Mouse (Mus musculus): ENCODE data around the gene Hmga1b.
"Not testable (repeated sequence)": the region's sequence is repeated elsewhere in the genome, so short reads cannot be mapped to it uniquely, and the experiment has no call there.

The Hmga1b gene

DNA sequence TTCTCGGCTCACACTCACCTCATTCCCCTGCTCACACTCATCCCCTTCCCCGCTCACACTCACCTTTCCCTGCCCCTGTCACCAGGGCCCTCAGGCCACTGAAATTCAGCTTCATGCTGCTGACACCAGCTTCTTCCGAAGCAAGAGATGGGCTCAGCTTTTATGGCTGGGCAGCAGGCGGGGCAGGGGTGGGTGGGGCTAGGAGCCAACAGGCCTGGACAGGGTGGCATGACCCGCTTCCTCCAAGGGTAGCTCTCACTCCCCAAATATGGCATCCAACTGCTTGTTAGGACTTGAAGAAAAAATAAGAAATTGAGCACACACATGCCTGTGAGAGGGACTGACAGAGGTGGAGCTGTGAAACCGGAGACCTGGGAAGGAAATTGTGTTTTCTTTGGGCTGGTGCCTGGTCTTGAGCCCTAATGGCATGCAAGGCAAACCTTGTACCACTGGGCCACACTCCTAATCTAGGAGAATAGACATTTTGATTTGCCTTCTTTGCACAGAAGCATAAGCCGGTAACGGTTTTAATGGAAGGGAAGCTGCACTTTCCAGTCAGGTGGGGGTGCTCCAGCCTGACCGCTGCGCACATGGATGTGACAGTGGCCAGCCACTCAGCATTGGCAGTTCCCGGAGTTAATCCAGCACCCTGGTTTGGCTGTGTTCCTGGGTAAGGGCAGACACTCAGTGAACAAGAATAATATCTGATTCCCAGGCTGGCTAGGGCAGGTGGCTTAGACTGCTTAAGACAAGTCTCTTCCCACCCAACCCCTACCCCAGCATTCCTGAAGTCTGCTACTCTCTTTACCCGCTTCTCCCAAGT is 30.5 kb upstream of the Hmga1b start, which contains the start of gene Cbr2:
Cbr2 (minus strand) TSS at position 257 of the 823 bp plus-strand sequence.
- no peak for DNase-seq (ENCODE audit: low read depth, low spot score)

- no peak for DNase-seq (ENCODE audit: low read depth, low spot score)
These were observed 29.1 kb upstream of the Hmga1b start for GRCm38 (mm10) chr11:120733521-120733920.

- DNase-seq (ENCODE audit: low read depth, low spot score), result no peak
These were observed 26.2 kb upstream of the Hmga1b start for GRCm38 (mm10) chr11:120736424-120736823.

GRCm38 (mm10) chr11:120740981-120741380 is 21.6 kb upstream of the Hmga1b start:
- no peak for DNase-seq (ENCODE audit: low read depth, low spot score)

DNA sequence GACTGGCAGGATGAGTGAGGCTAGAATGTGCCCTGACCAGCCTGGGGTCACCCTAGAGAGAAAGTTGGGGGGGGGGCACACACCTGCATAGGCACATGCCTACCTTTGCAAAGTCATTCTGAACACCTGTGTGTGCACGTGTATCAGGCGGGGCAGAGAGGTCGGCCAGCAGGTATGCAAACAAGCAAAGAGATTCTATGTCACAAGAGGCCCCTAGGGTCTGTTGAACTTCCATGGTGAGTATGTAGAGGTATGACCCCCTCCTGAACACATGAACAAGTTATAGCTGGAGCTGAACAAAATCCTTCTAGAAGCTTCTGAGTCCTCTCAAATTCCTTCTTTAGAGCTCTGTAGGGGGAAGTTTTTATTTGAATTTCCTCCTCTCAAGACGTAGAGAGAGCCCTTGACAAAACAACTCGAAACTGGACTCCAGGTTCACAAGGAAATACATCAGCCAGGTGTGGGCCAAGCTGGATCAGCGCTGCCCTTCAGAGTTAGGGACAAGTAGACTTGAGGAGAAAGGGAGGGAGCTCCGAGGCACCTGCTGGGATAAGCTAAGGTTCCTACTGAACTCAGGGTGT is 18.4 kb upstream of the Hmga1b start:
- no peak for DNase-seq (ENCODE audit: low read depth, low spot score)

- no peak for DNase-seq (ENCODE audit: low read depth, low spot score)
These were observed 14.6 kb upstream of the Hmga1b start for GRCm38 (mm10) chr11:120747974-120748373.

GRCm38 (mm10) chr11:120749430-120749829 is 13.2 kb upstream of the Hmga1b start:
- peak; percentile 77 for DNase-seq (ENCODE audit: low read depth, low spot score)

- DNase-seq (ENCODE audit: low read depth, low spot score), result no peak
These were observed 11.0 kb upstream of the Hmga1b start for GRCm38 (mm10) chr11:120751606-120752005.

DNA sequence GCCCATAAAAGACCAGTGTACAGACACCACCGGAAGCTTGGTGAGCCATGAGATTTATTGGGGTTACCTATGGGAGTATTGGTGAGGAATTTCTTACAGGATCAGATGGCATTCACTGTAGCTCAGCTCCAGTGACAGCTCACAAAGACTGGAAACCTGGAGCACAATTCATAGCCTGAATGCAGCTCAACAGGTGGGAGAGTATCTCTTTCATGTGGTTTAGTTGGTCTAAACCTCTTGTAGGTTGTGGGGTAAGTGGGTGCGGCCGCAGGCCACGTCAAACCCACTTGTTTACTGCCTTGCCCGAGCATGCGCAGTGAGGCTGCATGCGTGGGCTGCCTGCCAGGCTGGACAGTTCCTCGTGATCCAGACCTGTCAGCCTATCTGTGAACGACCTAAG is 2.4 kb upstream of the Hmga1b start:
- DNase-seq (ENCODE audit: low read depth, low spot score), result no peak

- no peak for DNase-seq (ENCODE audit: low read depth, low spot score)
These were observed 553 bp upstream of the Hmga1b start for GRCm38 (mm10) chr11:120761811-120762671.

DNA sequence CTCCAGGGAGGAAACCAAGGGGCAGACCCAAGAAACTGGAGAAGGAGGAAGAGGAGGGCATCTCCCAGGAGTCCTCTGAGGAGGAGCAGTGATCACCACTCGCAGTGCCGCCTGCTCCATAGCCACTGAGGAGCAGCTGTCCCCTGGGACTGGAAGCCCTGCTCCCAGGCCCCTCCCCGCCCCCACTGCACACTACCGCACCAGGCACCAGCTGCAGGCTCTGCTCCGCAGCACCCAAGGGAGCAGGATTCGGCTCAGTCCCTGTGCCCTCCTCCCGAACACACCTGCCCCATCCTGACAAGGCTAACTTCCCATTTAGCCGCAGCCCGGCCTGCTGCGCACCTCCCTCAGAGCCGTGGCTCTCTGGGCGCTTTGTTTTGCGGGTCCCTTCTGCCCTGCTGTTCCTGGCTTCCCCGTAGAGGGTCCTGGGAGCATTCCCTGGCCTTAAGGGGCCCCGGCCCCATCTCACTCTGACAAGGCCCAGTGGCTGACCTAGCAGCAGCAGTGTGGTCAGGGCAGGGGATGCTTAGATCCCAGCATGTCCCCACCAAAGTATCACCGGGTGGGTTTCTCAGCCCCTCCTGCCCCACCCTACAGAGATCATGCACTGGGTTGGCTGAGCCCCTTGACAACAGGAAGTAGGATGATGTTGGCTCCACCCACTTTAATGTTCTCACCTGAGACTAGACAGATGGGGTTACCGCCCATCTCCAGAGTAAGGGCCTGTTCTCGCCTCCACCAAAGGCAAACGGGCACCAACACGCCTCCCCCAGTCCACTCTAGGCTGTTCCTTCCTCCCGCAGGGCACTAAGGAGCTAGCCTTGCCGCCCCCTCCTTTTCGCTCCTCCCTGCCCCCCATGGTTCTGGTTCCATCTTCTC is 766 bp downstream of the Hmga1b start:
- DNase-seq (ENCODE audit: low read depth, low spot score), result not testable (repeated sequence)

GRCm38 (mm10) chr11:120767023-120767422 is 4.4 kb downstream of the Hmga1b start:
- DNase-seq (ENCODE audit: low read depth, low spot score), result not testable (repeated sequence)

DNA sequence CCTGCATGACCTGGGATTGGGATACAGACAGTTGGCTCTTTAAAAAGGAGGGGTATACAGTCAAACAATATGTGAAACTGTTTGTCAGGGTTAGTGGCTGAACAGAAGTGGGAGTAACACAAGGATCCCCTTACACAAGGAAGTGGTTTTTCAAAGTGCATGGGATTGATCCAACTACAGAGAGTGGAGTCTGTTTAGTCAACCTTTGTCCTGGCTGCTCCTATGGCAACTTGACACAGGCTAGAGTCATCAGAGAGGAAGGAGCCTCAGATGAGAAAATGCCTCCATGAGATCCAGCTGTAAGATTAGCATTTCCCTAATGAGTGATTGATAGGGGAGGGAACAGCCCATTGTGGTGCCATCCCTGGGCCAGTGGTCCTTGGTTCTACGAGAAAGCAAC is 5.6 kb downstream of the Hmga1b start:
- no peak for DNase-seq (ENCODE audit: low read depth, low spot score)

DNA sequence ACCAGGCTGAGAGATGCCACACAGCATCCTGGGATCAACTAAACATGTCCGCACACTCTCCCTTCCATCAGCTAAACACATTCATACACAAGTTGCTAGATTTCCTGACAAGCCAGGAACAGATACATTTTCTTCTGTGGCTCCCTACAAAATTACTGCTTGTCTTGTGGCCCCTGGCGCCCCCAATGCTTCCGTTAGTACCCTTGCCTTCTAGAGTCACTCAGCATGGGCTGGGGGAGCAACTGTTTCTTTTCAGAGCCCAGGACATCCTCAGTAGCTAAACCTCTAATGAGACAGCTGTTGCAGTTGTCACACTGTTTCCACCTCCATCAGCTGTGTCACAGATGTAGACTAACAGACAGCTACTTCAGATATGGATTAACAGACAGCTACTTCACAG is 10.2 kb downstream of the Hmga1b start:
- no peak for DNase-seq (ENCODE audit: low read depth, low spot score)

DNA sequence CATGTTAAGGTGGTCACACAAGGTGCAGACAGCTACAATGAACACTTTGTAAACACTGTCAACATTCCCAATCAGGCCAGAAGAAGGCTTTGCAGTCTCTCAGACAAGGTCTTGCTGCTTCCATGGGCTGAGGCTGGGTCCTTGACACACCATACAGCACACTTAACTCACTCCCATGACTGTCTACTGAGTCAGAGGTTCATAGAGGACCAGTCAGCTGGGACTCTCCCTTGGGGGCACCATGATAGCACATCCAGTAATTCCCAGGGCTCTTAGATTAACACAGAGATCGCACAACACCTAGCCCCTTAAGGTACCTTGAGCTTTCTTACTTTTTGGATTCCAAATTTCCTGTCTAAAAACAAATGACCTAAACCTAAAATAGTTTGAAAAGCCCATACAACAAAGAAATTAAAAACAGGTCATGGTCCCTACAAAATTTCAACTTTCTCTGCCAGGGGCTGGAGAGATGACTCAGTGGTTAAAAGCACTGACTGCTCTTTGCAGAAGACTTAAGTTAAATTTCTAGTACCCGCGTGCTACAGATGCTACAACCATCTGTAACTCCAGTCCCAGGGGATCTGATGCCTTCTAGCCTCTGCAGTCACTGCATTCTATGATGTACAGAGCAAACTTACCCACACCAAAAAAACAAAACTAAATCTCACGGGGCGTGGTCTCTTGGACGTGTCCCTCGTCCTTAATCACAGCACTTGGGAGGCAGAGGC is 11.0 kb downstream of the Hmga1b start:
- no peak for DNase-seq (ENCODE audit: low read depth, low spot score)

DNA sequence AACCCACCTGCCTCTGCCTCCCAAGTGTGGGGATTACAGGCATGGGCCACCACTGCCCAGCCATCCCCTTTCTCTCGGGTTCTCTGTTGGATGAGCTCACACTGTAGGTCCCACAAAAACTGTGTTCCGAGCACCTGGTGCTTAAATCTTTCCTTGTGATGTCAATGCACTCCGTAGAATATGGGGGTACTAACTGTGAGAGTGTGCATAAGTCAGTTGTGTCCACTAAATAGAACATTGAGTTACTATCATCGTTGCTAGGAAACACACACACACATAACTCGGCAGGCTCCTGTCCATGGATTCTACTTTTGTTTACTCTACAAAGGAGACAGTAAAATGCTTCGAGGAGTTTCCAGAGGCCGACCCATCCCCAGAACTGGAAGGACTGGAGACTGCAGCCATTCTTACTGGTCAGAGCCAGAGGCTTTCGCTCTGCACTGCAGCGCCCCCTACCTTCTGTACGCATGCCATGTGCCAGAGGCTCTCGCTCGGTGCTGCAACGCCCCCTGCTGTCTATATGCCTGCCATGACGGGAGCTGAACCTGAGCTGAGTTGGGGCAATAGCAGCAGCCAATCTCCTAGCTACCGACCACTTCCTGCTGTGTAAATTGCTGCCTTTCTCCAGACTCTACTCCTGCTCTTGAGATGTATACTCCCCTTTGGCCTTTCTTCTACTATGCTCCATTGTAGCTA is 13.3 kb downstream of the Hmga1b start:
- DNase-seq (ENCODE audit: low read depth, low spot score), result peak; percentile 95

DNA sequence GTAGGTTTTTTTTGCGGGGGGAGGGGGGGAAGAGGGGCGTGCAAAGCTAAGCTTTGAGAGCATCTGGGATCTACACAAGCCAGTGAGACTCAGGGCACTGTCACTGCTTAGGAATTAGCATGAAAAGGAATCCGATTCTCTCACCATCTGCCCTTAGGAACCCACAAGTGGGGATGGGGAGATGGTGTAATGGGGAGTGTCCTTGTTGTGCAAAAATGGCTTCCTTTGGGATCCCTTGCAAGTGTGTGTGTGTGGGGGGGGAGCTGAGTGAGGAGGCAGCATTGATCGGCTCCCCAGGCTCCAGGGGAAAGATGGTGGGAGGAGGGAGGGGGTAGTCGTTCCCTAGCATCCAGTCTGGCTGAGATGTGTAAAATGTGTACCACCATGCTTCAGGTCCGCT is 14.5 kb downstream of the Hmga1b start:
- no peak for DNase-seq (ENCODE audit: low read depth, low spot score)

DNA sequence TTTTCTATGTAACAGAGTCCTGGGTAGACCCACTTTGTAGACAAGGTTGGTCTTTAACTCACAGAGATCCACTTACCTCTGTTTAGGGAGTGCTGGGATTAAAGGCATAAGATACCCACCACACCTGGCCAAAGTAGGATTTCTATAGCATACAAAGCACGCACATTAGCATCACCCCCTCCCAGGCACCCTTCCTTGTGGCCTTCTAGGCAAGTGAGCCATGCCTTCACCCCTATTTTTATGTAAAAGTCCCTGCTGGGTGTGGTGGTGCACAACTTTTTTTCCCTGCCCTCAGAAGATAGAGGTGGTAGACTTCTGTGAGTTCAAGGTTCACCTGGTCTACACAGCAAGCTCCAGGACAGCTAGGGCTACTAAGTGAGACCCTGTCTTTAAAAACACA is 17.3 kb downstream of the Hmga1b start:
- no peak for DNase-seq (ENCODE audit: low read depth, low spot score)

DNA sequence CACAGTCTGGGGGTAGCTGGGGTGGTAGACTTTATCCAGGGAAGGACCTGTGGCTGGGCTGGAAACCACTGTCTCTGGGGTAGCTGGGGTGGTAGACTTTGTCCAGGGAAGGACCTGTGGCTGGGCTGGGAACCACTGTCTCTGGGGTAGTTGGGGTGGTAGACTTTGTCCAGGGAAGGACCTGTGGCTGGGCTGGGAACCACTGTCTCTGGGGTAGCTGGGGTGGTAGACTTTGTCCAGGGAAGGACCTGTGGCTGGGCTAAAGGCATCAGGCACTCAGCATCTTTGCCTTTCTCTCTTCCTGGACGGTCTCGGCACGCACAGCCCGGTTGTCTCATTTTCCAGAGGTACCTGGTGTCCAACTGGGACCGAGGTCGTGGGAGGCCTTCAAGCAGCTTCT is 18.8 kb downstream of the Hmga1b start:
- not testable (repeated sequence) for DNase-seq (ENCODE audit: low read depth, low spot score)
